ENCODE assay signal across 9 mouse cellular contexts in genomic region chr7:46377008-46377346, GRCm38 (mm10). TPM values are rescaled to one million over a fixed set of nuclear protein-coding genes. Genes with fewer than 3 reads are reported as not detected.
DNase-seq lines count a peak whose midpoint lies in the region; ATAC-seq and TF ChIP-seq lines count a peak whose summit lies in the region.
"Had no signal": no experiment of that assay in that cellular context is flagged by ENCODE, and none has a peak within 500 bp of the region (broad histone marks: within the 10 kb centered on the region; RNA-seq: fewer than 3 reads in every experiment).

No protein-coding gene starts in this region.

- WGBS in liver, embryonic 14.5 days (ENCODE audit: insufficient replicate concordance) = 2% methylated on average over 33 of the region's 33 CpGs
- 1% methylated on average over 33 of the region's 33 CpGs for WGBS in liver, embryonic 12.5 days (ENCODE audit: insufficient replicate concordance)
- under 1% methylated on average over 33 of the region's 33 CpGs for WGBS in forebrain, embryonic 13.5 days
- under 1% methylated on average over 33 of the region's 33 CpGs for WGBS in hindbrain, postnatal 0 days

- TF ChIP-seq EP300 in liver, embryonic 14.5 days (IDR thresholded peaks at IDR 0.05; ENCODE audit: low read depth) = no peak

- no peaks in the 10 kb centered on the region for H3K36me3 ChIP-seq in liver, embryonic 14.5 days (replicated peaks; ENCODE audit: control insufficient read depth, insufficient read depth, low read depth)
- H3K36me3 ChIP-seq in liver, embryonic 12.5 days = no peaks in the 10 kb centered on the region
- no peaks in the 10 kb centered on the region for H3K36me3 ChIP-seq in forebrain, embryonic 13.5 days (ENCODE audit: poor library complexity, severe bottlenecking)
- H3K36me3 ChIP-seq in hindbrain, postnatal 0 days (ENCODE audit: insufficient read depth, low read length) = no peaks in the 10 kb centered on the region

- ATAC-seq in liver, embryonic 14.5 days (ENCODE audit: insufficient read depth) = no peak
- no peak for ATAC-seq in liver, embryonic 12.5 days
- ATAC-seq in forebrain, embryonic 13.5 days = peak; percentile 48; the same call in 1 of the 2 replicates
- peak; percentile 33; the same call in 1 of the 2 replicates for ATAC-seq in hindbrain, postnatal 0 days

- H3K27ac ChIP-seq in liver, embryonic 14.5 days = no peak overlapping the region
- H3K27ac ChIP-seq in liver, embryonic 12.5 days = no peak overlapping the region
- H3K27ac ChIP-seq in forebrain, embryonic 13.5 days = no peak overlapping the region
- no peak overlapping the region for H3K27ac ChIP-seq in hindbrain, postnatal 0 days

- intact Hi-C loops in left cerebral cortex, postnatal 14 days (cut with DNase I) = loop anchor here (5.0 kb wide), 1 partner anchor 280 kb away; no protein-coding TSS in a partner anchor

- H3K4me2 ChIP-seq in liver, embryonic 14.5 days (ENCODE audit: low read depth) = no peak overlapping the region
- no peak overlapping the region for H3K4me2 ChIP-seq in liver, embryonic 12.5 days
- peak overlapping the region; percentile 56 for H3K4me2 ChIP-seq in forebrain, embryonic 13.5 days
- H3K4me2 ChIP-seq in hindbrain, postnatal 0 days (ENCODE audit: low read depth, low read length) = peak overlapping the region; percentile 42

- no peak for DNase-seq in liver, embryonic 14.5 days (ENCODE audit: low read depth in 3 of 3, low spot score in 3 of 3)
- peak; percentile 69 for DNase-seq in hindbrain, postnatal 0 days (ENCODE audit: low spot score)
- peak; percentile 64 for DNase-seq in retina, postnatal 1 day
- DNase-seq in left cerebral cortex, postnatal 14 days (ENCODE audit: low spot score in 2 of 2) = no peak
- no peak for DNase-seq in adrenal gland, adult 2 months
- DNase-seq in frontal cortex, postnatal 36 days (ENCODE audit: low spot score in 2 of 2) = no peak

- TF ChIP-seq CTCF in liver, embryonic 14.5 days (IDR thresholded peaks at IDR 0.05; ENCODE audit: low read depth) = peak; percentile 42
- peak; percentile 75 for TF ChIP-seq CTCF in hindbrain, postnatal 0 days (IDR thresholded peaks at IDR 0.05; ENCODE audit: low read depth)

- H3K27me3 ChIP-seq in liver, embryonic 14.5 days (ENCODE audit: control insufficient read depth, insufficient read depth, low read length) = peaks cover 26% of the 10 kb centered on the region
- peaks cover 69% of the 10 kb centered on the region for H3K27me3 ChIP-seq in liver, embryonic 12.5 days (replicated peaks)
- peaks cover 70% of the 10 kb centered on the region for H3K27me3 ChIP-seq in forebrain, embryonic 13.5 days
- peaks cover 41% of the 10 kb centered on the region for H3K27me3 ChIP-seq in hindbrain, postnatal 0 days (ENCODE audit: insufficient read depth, low read length)

- H3K4me1 ChIP-seq in liver, embryonic 14.5 days (replicated peaks; ENCODE audit: control insufficient read depth in 2 of 2, insufficient read depth in 2 of 2, low read length in 1 of 2) = no peaks in the 10 kb centered on the region
- no peaks in the 10 kb centered on the region for H3K4me1 ChIP-seq in liver, embryonic 12.5 days
- peaks cover 22% of the 10 kb centered on the region for H3K4me1 ChIP-seq in forebrain, embryonic 13.5 days
- peaks cover 6% of the 10 kb centered on the region; the same call in 1 of the 2 replicates for H3K4me1 ChIP-seq in hindbrain, postnatal 0 days (ENCODE audit: insufficient read depth, low read length)

- H3K9me3 ChIP-seq in liver, embryonic 14.5 days (ENCODE audit: control insufficient read depth, low read length) = no peaks in the 10 kb centered on the region
- H3K9me3 ChIP-seq in liver, embryonic 12.5 days (replicated peaks) = no peaks in the 10 kb centered on the region
- no peaks in the 10 kb centered on the region for H3K9me3 ChIP-seq in forebrain, embryonic 13.5 days (replicated peaks)
- H3K9me3 ChIP-seq in hindbrain, postnatal 0 days (ENCODE audit: low read length) = no peaks in the 10 kb centered on the region
- H3K9me3 ChIP-seq: megakaryocyte, embryonic 14.5 days had no signal

- no peak overlapping the region for H3K4me3 ChIP-seq in liver, embryonic 14.5 days (ENCODE audit: insufficient read depth in 1 of 2, low read depth in 2 of 2, low read length in 2 of 2)
- no peak overlapping the region for H3K4me3 ChIP-seq in liver, embryonic 12.5 days
- peak overlapping the region; percentile 25 for H3K4me3 ChIP-seq in forebrain, embryonic 13.5 days
- peak overlapping the region; percentile 14 for H3K4me3 ChIP-seq in hindbrain, postnatal 0 days (ENCODE audit: low read length)
- H3K4me3 ChIP-seq: megakaryocyte, embryonic 14.5 days had no signal

- no peak overlapping the region for H3K9ac ChIP-seq in liver, embryonic 14.5 days (replicated peaks)
- no peak overlapping the region for H3K9ac ChIP-seq in liver, embryonic 12.5 days
- peak overlapping the region; percentile 23; the same call in 1 of the 2 replicates for H3K9ac ChIP-seq in forebrain, embryonic 13.5 days
- H3K9ac ChIP-seq in hindbrain, postnatal 0 days (replicated peaks; ENCODE audit: low read length) = no peak overlapping the region

RNA-seq across cellular contexts. Expression of gene Myod1, which starts 0.7 kb away (rescaled TPM):
- 0.02 TPM in 2 replicates for polyA plus RNA-seq in liver, embryonic 14.5 days (2012; rRNA removed)
- polyA plus RNA-seq in liver, embryonic 14.5 days (2014; fragmentation: Nextera tagmentation; extraction: Ambion mirVana) = not detected in 2 replicates
- polyA plus RNA-seq in liver, embryonic 12.5 days (2016; fragmentation: Nextera tagmentation; extraction: Ambion mirVana) = 0.36 and 1.4 TPM in 2 replicates
- not detected in 2 replicates for polyA plus RNA-seq in forebrain, embryonic 13.5 days (2015; fragmentation: Nextera tagmentation; extraction: Ambion mirVana)
- total RNA-seq in hindbrain, postnatal 0 days (2014; rRNA removed) = 0.32 and 0.99 TPM in 2 replicates
- polyA plus RNA-seq in hindbrain, postnatal 0 days (2015; fragmentation: Nextera tagmentation; extraction: Ambion mirVana) = 0.20 and 0.37 TPM in 2 replicates
- not detected for total RNA-seq in left cerebral cortex, postnatal 14 days (2021)
- not detected for total RNA-seq in adrenal gland, adult 2 months (2021)
- not detected in 2 replicates for polyA plus RNA-seq in adrenal gland, adult 2 months (2012; rRNA removed)

RNA-seq across cellular contexts. Expression of gene Kcnc1, which starts 19.3 kb away (rescaled TPM):
- under 0.01 and 0.02 TPM in 2 replicates for polyA plus RNA-seq in liver, embryonic 14.5 days (2012; rRNA removed)
- not detected in 2 replicates for polyA plus RNA-seq in liver, embryonic 14.5 days (2014; fragmentation: Nextera tagmentation; extraction: Ambion mirVana)
- 0.10 and 0.17 TPM in 2 replicates for polyA plus RNA-seq in liver, embryonic 12.5 days (2016; fragmentation: Nextera tagmentation; extraction: Ambion mirVana)
- 3.6 and 6.9 TPM in 2 replicates for polyA plus RNA-seq in forebrain, embryonic 13.5 days (2015; fragmentation: Nextera tagmentation; extraction: Ambion mirVana)
- 43.7 and 45.6 TPM in 2 replicates for total RNA-seq in hindbrain, postnatal 0 days (2014; rRNA removed)
- 25.0 and 25.6 TPM in 2 replicates for polyA plus RNA-seq in hindbrain, postnatal 0 days (2015; fragmentation: Nextera tagmentation; extraction: Ambion mirVana)
- 10 to 100 TPM; 85.9 to 88.0 TPM for total RNA-seq in left cerebral cortex, postnatal 14 days (2021)
- total RNA-seq in adrenal gland, adult 2 months (2021) = under 1 TPM; 0.28 to 0.37 TPM
- 0.75 and 0.76 TPM in 2 replicates for polyA plus RNA-seq in adrenal gland, adult 2 months (2012; rRNA removed)

Comparison
In these comparisons a context has a peak if more than half of its experiments do, and no peak if none do; other contexts are left out.
1. ATAC-seq: peak in forebrain, embryonic 13.5 days (single experiment) and hindbrain, postnatal 0 days (single experiment); none in liver, embryonic 14.5 days (single experiment) and liver, embryonic 12.5 days (single experiment).
2. DNase-seq: peak in hindbrain, postnatal 0 days (single experiment) and retina, postnatal 1 day (single experiment); none in liver, embryonic 14.5 days (0 of 3), left cerebral cortex, postnatal 14 days (0 of 2), adrenal gland, adult 2 months (single experiment) and frontal cortex, postnatal 36 days (0 of 2).
3. H3K4me2 ChIP-seq: peak in forebrain, embryonic 13.5 days (single experiment) and hindbrain, postnatal 0 days (single experiment); none in liver, embryonic 14.5 days (single experiment) and liver, embryonic 12.5 days (single experiment).
4. H3K4me3 ChIP-seq: peak in forebrain, embryonic 13.5 days (single experiment) and hindbrain, postnatal 0 days (single experiment); none in liver, embryonic 14.5 days (0 of 2) and liver, embryonic 12.5 days (single experiment).